Mouse (Mus musculus): ENCODE measurements at regions not wholly inside any gene's neighbourhood (a gene's known extent, or its start where the extent isn't known, plus 50 kb on each side); places are given as distances from the start of the nearest gene placed in this dataset.

- DNase-seq, result no peak
Observed at GRCm38 (mm10) chr5:138875180-138876076, 55.5 kb downstream of the Gm5294 start.

- no peak for DNase-seq
Observed at GRCm38 (mm10) chr5:138881649-138882226, 61.9 kb downstream of the Gm5294 start.

- DNase-seq, result no peak
Observed at GRCm38 (mm10) chr5:138883573-138883972, 63.7 kb downstream of the Gm5294 start.

- DNase-seq, result peak; percentile 23
Observed at GRCm38 (mm10) chr5:138885905-138886304, 66.0 kb downstream of the Gm5294 start.

GRCm38 (mm10) chr5:138888749-138889148, 68.9 kb downstream of the Gm5294 start:
- DNase-seq, result peak; percentile 35

GRCm38 (mm10) chr5:138889760-138890159, 69.9 kb downstream of the Gm5294 start:
- DNase-seq, result no peak

- DNase-seq, result no peak
Observed at GRCm38 (mm10) chr5:138894496-138894895, 74.6 kb downstream of the Gm5294 start.

- DNase-seq, result no peak
Observed at GRCm38 (mm10) chr5:138897255-138897654, 77.4 kb downstream of the Gm5294 start.

- DNase-seq, result no peak
Observed at GRCm38 (mm10) chr5:138898440-138898839, 78.6 kb downstream of the Gm5294 start.

GRCm38 (mm10) chr5:138900952-138901599, 81.2 kb downstream of the Gm5294 start:
- no peak for DNase-seq

- DNase-seq, result no peak
Observed at GRCm38 (mm10) chr5:138902316-138902715, 82.4 kb downstream of the Gm5294 start.

GRCm38 (mm10) chr5:138911769-138912710, 85.1 kb downstream of the Pdgfa start:
- no peak for DNase-seq

- no peak for DNase-seq
Observed at GRCm38 (mm10) chr5:138912711-138913105, 84.5 kb downstream of the Pdgfa start.

GRCm38 (mm10) chr5:138915068-138915467, 82.1 kb downstream of the Pdgfa start:
- DNase-seq, result no peak

- DNase-seq, result no peak
Observed at GRCm38 (mm10) chr5:138915496-138915895, 81.7 kb downstream of the Pdgfa start.

GRCm38 (mm10) chr5:138920156-138920845, 76.9 kb downstream of the Pdgfa start:
- DNase-seq, result peak; percentile 87

- DNase-seq, result no peak
Observed at GRCm38 (mm10) chr5:138922116-138922515, 75.1 kb downstream of the Pdgfa start.
